Mouse (Mus musculus) heart, postnatal 25 days (tissue): ENCODE measurements around the gene Slc13a2. TPM values are rescaled to one million over a fixed set of nuclear protein-coding genes. Genes with fewer than 3 reads are reported as not detected.

Source experiments
- DNase-seq: peaks from one replicate; pipeline ENCODE4 v3.0.0; 2022; ENCODE audit warnings: low spot score
- intact Hi-C: fragments of 180-260 bp; cut with DNase I; formaldehyde crosslinking; loops from one replicate; pipeline ENCODE4 v1.15.1; 2025
- total RNA-seq, 2 experiments: library from RNA; stranded (reverse); gene quantifications; 2 replicates each; pipeline ENCODE4 v1.2.3; 2021

Gene Slc13a2
- total RNA-seq = not detected

GRCm38 (mm10) chr11:78422055-78422819 is at the start of gene Slc13a2:
Gene Slc13a2, minus strand, starts transcription at chr11:78422217.
- no peak for DNase-seq
- intact Hi-C loops = no loop called here

DNA sequence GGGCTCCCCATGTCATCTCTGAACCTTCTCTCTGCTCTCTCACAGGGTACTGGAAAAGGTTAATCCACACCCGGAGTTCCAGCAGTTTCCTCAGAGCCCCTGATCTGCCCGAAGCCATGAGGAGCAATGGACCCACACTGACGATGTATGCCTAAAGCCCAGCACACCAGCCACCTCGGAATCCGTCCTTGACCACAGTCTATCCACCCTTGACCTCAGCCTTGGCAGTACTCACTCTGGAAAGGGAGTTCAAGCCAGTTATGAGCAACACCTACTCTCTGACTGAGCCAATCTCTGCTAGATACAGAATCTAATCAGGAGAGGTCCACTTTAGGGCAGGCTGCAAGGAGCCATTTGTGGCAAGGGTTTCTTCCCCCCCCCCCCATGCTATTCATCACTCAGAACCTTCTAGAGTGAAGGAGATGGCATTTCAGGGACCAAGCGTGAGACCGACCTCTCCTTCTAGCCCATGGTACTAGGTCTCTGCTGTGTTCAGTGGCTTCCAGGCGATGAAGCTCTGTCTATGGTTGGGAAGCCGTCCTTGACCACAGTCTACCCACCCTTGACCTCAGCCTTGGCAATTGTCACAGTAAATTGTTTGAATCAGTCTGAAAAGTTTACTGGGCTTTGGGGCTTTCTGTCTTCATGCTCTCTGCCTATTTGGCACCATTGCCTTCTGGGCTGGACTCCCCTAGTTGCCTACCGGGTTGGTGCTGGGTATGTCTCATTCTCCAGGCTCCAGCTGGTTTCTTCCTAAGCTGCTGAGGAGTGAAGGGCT is 49.5 kb upstream of the Slc13a2 start:
- intact Hi-C loops = no loop called here
- DNase-seq = no peak

DNA sequence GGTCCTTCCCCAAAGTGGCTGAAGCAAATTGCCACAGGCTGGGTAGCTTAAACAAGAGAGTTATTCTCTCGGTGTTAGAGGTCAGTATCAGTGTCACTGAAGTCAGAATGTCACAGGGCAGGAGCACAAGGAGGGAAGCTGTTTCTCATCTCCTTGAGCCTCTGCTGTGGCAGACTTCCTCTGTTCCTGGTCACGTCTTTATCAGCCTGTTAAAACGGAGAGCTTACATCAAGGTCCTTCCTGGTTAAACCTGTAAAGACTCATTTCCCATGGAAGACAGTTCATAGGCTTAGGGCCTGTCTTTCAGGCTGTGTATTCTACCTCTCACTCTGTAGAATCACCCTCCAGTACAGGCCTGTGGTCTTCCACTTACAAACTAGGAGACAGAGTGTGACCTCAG is 45.9 kb upstream of the Slc13a2 start:
- intact Hi-C loops = no loop called here

GRCm38 (mm10) chr11:78467515-78467914 is 45.5 kb upstream of the Slc13a2 start:
- DNase-seq = no peak
- intact Hi-C loops = no loop called here

More for the DNA sequence above, 45.9 kb upstream of the Slc13a2 start:
- DNase-seq = no peak

GRCm38 (mm10) chr11:78466242-78466912 is 44.4 kb upstream of the Slc13a2 start:
- intact Hi-C loops = no loop called here
- DNase-seq = no peak

DNA sequence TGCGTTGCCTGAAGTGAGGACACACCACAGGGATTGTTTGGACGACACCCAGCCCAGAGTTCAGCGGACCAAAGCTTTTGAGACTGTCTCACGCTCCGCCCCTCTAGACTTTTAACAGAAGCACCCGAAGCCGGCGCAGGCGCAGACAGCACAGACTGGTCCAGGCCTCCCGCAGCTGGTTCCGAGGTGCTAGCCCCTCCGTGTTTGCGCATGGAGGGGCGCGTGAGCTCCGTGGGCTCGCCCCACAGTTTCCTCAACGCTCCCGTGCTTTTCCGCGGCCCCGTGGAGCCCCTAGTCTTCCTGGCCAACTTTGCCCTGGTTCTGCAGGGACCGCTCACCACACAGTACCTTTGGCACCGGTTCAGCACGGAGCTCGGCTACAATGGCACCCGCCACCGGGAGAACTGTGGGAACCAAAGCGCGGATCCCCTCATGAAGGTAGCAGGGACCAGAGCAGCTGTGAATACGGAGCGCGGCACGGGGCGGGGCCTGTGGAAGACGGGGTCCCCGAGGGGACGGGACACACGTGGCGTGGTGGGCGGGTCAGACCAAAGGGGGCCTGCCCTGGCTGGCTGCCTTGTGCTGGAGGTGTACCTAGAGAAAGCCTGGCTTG is 43.7 kb upstream of the Slc13a2 start, which contains the start of gene Slc46a1:
Gene Slc46a1 (plus strand): TSS at position 130 of the 613 bp plus-strand sequence.
- DNase-seq = peak; percentile 69
- intact Hi-C loops = no loop called here

DNA sequence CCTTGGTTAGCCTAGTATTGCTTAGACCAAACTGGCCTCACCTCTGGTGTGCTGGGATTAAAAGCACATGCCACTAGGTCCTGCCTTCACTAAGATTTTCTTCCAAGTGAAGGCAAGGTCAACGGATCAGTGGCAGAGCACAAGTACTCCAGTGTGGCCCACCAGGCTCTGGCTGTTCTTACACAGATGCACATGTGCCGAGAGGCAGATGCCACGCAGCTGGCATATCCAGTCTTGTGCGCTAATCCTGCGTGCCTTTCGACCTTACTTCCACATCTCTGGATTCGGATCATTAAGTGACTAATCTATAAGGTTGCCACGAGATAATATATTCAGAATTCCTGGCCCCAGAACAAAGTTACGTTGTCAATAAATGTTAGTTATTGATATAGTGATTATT is 43.1 kb upstream of the Slc13a2 start:
- intact Hi-C loops = no loop called here
- no peak for DNase-seq

DNA sequence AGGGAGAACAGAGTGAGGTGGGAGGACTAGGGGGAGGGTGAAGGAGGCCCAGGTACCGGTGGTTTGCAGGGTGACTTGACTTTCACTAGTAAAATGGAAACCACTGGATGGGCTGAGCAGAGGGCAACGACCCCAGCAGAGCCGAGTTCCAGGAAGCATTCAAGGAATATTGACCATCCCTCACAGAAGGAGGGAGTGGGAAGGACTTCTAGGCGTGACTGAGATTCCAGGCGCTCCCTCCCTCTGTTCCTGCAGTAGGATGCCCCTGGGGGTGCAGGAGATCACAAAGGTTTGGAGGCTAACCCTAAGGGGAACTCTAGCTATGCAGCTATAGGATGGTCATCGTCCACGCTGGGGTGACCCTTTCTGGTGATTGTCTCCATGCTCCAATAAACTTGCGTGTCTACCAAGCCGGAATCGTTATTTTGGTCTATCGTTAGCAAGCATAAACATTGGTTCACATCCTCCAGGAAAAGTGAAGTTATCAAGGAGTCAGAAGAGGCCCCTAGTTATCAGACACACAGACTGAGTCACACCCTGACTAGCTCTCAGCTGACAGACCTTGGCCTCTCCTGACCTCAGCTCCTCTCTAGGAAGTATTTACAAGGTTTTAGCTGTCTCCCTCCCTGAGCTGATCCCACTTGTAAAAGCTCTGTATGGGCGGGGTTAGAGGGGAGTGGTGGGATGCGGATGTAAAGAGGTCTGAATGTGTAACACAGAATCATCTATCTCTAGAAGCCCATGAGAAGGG is 41.4 kb upstream of the Slc13a2 start:
- intact Hi-C loops = no loop called here
- no peak for DNase-seq

- no peak for DNase-seq
- intact Hi-C loops = no loop called here
Observed at GRCm38 (mm10) chr11:78462669-78463068, 40.7 kb upstream of the Slc13a2 start.

DNA sequence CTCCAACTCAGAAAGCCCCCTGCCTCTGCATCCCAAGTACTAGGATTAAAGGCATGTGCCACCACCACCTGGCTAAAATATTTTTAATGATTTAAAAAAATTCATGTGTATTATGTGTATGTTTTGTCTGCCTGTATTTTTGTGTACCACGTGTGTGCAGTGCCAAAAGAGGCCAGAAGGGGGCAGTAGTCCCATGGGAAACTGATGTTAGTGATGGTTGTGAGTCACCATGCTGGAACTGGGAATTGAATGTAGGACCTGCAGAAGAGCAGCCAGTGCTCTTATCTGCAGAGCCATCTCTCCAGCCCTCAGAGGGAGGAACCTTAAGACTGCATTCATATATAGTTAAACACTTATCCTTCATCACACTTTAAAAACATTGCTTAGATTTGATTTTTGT is 39.9 kb upstream of the Slc13a2 start:
- intact Hi-C loops = no loop called here
- no peak for DNase-seq

DNA sequence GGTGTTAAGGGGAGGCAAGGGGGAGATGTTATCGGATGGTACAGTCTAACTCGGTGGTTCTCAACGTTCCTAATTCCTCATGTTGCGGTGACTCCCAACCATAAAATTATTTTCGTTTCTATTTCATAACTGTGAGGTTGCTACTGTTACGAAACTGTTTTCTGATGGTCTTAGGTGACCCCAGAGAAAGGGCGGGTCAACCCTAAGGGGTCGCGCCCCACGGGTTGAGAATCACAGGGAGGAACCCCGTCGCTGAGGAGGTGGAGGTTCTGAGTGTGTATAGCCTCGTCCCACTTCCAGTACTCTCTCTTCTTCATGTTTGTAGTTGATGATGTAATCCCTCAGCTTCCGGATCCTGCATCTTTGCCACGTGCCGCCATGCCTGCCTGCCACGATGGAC is 36.7 kb upstream of the Slc13a2 start:
- intact Hi-C loops = no loop called here
- no peak for DNase-seq

GRCm38 (mm10) chr11:78455308-78455707 is 33.3 kb upstream of the Slc13a2 start:
- no peak for DNase-seq
- intact Hi-C loops = no loop called here

GRCm38 (mm10) chr11:78454276-78454675 is 32.3 kb upstream of the Slc13a2 start:
- intact Hi-C loops = loop anchor here (5.0 kb wide), 1 partner anchor 92 kb away; no protein-coding TSS in a partner anchor
- DNase-seq = no peak

GRCm38 (mm10) chr11:78453675-78454074 is 31.7 kb upstream of the Slc13a2 start:
- DNase-seq = no peak
- intact Hi-C loops = loop anchor here (5.0 kb wide), 1 partner anchor 91 kb away; no protein-coding TSS in a partner anchor

DNA sequence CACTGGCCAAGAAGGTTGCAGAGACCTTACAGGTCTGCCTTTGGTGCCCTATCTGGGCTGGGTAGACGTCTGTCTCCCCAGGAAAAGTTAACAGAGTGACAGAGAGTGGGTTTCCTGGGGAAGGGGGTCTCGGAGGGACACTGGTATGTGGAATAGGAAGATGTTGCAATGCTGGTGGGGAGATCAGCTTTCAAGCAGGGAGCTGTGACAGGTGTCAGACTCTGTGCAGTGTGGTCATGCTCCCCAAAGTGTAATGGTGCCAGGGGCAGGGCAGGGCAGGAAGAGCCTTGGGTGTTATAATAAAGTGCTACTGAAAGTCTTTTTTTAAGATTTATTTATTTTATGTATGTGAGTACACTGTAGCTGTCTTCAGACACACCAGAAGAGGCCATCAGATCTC is 28.3 kb upstream of the Slc13a2 start:
- intact Hi-C loops = loop anchor here (5.0 kb wide), 1 partner anchor 88 kb away; no protein-coding TSS in a partner anchor
- no peak for DNase-seq

- intact Hi-C loops = no loop called here
- DNase-seq = no peak
Observed at GRCm38 (mm10) chr11:78448242-78448641, 26.2 kb upstream of the Slc13a2 start.

- intact Hi-C loops = no loop called here
- no peak for DNase-seq
Observed at GRCm38 (mm10) chr11:78447168-78447567, 25.2 kb upstream of the Slc13a2 start.

GRCm38 (mm10) chr11:78443115-78443514 is 21.1 kb upstream of the Slc13a2 start:
- intact Hi-C loops = no loop called here

GRCm38 (mm10) chr11:78438399-78438930 is 16.4 kb upstream of the Slc13a2 start:
- no peak for DNase-seq
- intact Hi-C loops = no loop called here

More at GRCm38 (mm10) chr11:78443115-78443514, 21.1 kb upstream of the Slc13a2 start:
- no peak for DNase-seq
